Mouse (Mus musculus) ovary, postnatal 10 days (tissue): ENCODE results near the gene Tmc5.

Source experiments
- DNase-seq: peaks from one replicate; pipeline ENCODE4 v3.0.0; 2022; ENCODE audit warnings: low spot score

Gene Tmc5

DNA sequence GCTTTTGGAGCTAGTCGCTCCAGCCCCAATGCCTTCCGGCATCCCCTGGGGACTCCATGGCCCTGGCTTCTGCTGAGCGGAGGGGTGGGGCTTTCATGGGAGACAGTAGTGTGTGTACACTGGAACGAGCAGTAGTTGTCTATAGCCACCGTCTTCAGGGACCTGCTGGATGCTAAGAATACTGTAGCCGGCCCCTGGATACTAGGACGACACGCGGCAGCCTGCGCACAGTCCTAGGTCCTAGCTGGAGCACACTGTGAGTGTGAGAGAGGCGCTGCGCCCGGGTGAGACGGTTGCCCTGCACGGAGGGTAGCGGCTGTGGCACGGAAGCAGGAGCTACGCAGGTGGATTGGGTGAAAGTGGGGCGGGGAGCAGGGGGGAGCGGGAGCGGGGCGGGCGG is at the start of gene Tmc5:
Gene Tmc5 (plus strand): TSS at position 97 of the 400 bp plus-strand sequence.
- no peak for DNase-seq

- DNase-seq = no peak
Measured at GRCm38 (mm10) chr7:118547451-118547850, 49.6 kb upstream of the Tmc5 start.

DNA sequence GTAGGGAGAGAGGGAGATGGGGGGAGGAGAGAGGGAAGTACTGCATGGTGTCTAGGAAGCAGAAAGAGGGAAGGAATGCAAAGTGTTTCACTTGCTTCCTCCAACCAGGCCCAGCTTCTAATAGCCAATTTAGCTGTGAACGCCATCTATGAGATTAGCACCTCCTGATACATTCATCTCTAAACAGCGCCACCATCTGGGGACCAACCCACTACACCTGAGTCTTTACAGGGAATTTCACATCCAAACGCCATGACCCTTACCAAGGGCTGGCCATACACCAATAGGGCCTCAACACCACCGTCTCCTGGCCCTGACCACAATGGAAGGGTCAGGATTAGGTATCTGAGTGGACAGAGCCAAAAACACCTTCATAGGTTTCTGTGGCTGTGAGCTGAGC is 43.2 kb upstream of the Tmc5 start:
- DNase-seq = no peak

GRCm38 (mm10) chr7:118554290-118554689 is 42.8 kb upstream of the Tmc5 start:
- no peak for DNase-seq

GRCm38 (mm10) chr7:118569121-118569543 is 28.0 kb upstream of the Tmc5 start:
- DNase-seq = no peak

DNA sequence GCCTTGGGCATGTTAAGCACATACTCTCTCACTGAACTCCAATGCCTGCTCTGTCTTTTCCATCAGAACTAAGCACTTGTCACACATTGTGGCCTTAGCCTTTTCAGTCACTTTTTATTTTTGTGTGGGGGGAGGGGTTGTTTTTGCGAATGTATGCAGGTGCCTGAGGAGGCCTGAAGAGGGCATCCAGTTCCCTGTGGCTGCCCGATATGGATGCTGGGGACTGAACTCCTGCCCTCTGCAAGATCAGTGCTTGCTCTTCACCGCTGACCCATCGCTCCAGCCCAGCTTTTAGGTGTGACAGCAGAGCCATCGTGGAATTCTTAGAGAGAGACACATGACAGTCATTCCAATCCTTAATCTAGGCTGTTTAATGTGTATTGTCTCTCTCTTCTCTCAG is 25.7 kb upstream of the Tmc5 start:
- no peak for DNase-seq

GRCm38 (mm10) chr7:118572039-118572438 is 25.1 kb upstream of the Tmc5 start:
- no peak for DNase-seq

DNA sequence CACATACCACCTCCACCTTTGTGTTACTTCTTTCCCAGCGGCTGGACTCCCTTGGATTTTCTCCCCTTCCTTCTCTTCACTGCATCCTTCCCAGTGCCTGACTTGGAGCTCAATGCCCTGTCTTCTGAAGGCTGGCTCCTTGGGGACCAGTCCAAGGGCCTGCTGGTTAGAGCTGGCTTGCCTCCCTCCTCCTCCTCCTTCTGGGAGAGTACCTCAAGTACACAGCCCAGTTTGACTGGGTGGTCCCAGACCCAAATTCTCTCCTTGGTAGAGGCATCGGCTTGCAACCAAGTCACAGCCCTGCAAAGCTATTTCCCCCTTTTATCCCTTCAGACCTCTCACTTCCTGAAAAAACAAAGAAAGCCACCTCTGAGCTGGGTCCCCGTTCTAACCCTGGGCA is 18.8 kb upstream of the Tmc5 start:
- DNase-seq = no peak

DNA sequence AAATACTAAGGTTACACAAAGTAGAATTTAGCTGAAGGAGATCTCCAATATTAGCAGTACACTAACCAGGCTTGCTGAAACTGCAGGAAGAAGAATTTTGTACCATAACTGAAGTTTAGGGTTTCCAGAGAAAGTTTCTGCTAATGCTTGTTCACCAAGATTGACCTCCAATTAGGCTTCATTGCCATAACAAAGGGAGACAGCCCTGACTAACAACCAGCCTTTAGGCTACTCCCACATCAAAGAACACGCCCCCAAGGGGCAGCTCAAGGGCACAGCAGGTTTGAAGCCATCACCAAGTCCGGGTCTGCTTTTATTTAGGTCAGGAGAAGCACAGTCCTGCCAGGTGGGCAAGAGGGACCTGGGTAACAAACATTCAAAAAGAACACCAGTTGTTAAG is 17.2 kb upstream of the Tmc5 start:
- no peak for DNase-seq

- no peak for DNase-seq
Measured at GRCm38 (mm10) chr7:118583821-118584220, 13.3 kb upstream of the Tmc5 start.

- no peak for DNase-seq
Measured at GRCm38 (mm10) chr7:118584257-118584907, 12.7 kb upstream of the Tmc5 start, which contains the start of gene Tmc7. Gene Tmc7 (minus strand): TSS chr7:118584736.

- no peak for DNase-seq
Measured at GRCm38 (mm10) chr7:118584926-118585325, 12.2 kb upstream of the Tmc5 start.

- DNase-seq = no peak
Measured at GRCm38 (mm10) chr7:118585856-118586255, 11.2 kb upstream of the Tmc5 start.

GRCm38 (mm10) chr7:118590726-118591305 is 6.3 kb upstream of the Tmc5 start:
- DNase-seq = no peak

GRCm38 (mm10) chr7:118592146-118592545 is 5.0 kb upstream of the Tmc5 start:
- DNase-seq = no peak

DNA sequence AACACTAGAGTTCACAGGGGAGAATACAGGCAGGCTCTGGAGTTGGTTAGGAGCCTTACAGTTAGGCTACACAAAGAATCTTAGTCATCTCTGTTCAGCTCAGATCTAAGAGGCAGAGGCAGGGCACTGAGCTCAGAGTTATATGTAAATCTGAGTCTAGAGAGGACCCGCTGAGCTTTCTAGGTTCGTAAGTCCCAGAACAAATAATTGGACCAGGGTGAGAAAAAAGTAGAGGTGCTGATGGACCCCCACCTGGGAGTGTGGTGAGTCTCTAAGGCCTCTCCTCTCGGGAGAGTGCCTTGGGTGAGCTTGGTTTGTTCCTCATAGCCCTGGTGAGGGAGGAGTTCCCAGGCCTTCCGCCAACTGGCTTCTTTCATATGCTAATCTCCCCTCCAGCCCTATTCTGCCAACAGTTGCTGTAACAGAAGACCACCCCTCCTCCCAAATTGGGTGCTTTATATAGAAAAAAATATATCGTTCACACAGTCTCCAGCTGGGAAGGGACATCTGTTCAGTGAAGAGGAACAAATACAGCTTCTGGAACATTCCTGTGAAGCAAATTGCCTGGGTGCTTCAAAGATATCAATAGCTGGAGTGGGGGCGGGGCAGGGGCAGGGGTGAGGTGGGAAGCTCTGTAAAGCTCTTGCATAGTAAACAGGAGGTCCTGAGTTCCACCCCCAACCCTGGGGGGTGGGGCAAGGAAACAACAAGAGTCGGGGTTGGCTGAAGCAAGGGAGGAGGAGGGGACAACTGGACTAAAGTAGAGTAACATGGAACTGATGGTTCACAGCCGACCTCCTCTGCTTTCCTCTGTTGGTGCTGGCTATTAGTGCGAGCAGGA is 3.3 kb upstream of the Tmc5 start:
- no peak for DNase-seq

DNA sequence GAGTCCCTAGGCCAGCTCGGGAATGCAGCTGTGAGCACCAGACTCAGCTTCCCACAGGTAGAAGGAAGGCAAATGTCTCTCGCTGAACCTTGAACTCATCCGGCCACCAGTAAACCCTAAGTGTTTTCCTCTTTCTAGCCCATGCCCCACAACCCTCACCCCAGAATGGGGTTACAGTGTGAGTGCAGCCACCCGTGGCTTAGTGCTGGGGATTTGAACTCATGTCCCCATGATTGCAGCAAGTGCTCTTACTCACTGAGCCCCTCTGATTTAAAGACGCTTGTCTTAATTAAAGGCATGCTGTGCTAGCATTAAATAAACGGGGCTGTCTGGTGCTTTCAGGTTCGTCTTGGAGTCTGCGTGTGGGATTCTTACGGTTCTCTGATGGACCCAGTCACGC is 2.5 kb upstream of the Tmc5 start:
- no peak for DNase-seq

GRCm38 (mm10) chr7:118595228-118595627 is 1.9 kb upstream of the Tmc5 start:
- DNase-seq = peak; percentile 94

DNA sequence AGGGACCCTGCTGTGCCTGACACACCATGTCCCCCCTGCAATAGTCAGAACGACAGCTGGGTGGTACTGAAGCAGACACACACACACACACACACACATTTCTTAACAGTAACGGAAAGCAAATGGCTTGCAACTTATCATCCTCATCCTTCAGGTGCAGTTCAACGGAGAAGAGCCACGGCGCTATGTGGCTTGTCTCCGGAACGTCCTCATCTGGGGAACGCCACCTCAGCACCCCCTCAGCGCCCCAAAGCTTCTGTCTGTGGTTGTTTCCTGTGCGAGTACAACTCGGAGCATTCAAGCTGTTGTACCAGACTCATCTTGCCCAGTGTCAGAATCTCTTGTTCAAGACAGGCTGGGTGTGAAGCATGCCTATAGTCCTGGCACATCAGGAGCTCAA is 826 bp upstream of the Tmc5 start:
- no peak for DNase-seq

GRCm38 (mm10) chr7:118599954-118600631 is 3.0 kb downstream of the Tmc5 start:
- DNase-seq = no peak

- no peak for DNase-seq
Measured at GRCm38 (mm10) chr7:118604842-118605241, 7.7 kb downstream of the Tmc5 start.

DNA sequence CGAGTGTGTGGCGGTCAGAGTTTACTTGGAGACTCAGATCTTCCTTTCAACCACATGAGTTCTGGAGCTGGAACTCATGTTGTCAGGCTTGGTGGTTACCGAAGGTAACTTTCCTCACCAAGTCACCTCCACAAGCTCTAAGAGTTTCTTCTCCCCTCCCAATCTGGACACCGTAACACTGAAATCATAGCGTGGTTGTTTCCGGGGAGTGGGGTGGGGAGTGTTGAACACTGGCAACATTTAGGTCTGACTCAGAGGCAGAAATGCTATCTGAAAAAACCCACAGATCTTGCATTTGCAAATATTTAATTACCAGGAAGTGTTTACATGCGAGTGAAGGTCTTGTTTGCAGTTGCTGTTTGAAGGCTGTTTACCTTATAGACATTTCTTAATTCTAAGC is 12.7 kb downstream of the Tmc5 start:
- no peak for DNase-seq

GRCm38 (mm10) chr7:118610721-118611120 is 13.6 kb downstream of the Tmc5 start:
- no peak for DNase-seq
